Mouse (Mus musculus) embryo, embryonic 11 days (tissue): ENCODE results near the gene Enox1.

ENCODE experiments used
- DNase-seq: peaks from one replicate; pipeline ENCODE4 v3.0.0-alpha.2; 2015

The Enox1 gene

GRCm38 (mm10) chr14:77196246-77196645 lies 39.7 kb downstream of the Enox1 start:
- no peak for DNase-seq

- no peak for DNase-seq
These were observed 40.9 kb downstream of the Enox1 start for GRCm38 (mm10) chr14:77197414-77197915.

DNA sequence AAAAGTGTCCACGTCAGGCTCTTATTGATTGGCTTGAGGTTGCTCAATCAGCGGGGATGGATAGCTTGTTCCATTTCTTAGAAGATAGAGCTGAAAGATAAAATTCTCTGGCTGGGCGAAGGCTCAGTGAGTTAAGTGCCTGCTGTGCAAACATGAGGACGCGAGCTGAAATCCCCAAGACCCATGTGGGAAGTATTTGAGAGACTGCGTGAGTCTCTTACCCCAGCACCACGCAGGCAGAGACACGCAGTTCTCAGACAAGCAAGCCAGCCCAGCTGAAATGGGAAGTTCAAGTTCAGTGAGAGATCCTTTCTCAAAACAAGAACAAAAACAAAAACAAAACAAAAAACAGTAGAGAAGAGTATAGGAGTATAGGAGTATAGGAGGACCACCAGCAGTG lies 54.3 kb downstream of the Enox1 start:
- DNase-seq: no peak

DNA sequence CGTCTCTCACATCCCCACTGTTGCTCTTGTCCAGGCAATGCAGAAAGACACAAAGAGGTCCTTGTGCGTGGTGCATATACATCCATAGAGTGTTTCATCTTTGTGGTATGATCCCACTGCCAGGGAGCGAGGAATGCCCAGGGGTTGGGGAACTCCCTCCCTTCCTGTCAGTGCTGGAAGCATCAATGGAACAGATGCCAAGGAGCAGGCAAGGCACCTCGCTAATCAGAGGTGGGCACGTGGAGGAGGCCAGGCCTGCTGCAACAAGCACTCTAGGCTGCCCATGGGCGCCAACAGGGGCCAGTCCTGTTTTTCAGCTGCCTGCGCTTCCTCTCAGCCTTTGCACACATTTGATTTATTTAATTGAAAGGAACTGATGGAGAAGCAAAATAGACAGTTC lies 56.6 kb downstream of the Enox1 start:
- DNase-seq: no peak

DNA sequence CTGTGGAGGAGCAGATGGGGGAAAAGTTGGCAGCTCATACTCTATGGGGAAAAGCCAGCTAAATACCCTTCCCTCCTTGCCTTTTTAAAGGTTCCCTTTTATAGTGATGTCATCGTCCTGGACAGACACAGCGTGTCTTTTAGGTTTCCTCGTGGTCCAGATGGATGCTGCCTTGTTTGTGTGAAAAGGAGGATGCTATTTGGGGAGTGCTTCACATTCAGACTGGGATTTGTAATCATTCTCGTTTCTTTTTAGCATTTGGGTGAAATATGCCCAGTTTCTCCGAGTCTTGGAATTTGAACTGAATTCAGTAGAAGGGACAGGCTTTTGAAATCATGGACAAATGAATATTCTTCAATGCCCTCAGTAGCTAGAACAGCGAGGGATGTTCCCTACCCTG lies 58.3 kb downstream of the Enox1 start:
- no peak for DNase-seq

DNA sequence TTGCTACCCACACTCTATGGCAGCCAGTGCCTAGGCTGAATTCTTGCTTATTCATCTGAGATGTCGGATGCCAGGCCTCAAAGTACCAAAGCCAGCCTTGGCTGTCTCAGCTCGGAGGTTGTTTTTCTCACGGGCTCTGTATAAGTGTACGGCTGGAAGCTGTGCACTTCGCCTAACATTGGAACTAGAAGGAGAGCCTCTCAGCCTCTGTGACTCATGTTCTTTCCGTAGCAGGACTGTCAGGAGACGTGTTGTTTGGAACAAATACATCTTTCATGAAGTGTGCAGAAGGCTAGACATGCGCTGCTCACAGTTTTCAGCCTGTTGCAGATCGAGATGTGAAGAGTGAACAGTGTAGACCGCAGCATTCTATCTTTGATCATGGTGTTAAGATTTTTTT lies 68.8 kb downstream of the Enox1 start:
- DNase-seq: no peak

- no peak for DNase-seq
These were observed 82.2 kb downstream of the Enox1 start for GRCm38 (mm10) chr14:77238811-77239210.

- DNase-seq: no peak
These were observed 82.8 kb downstream of the Enox1 start for GRCm38 (mm10) chr14:77239360-77239759.

GRCm38 (mm10) chr14:77246977-77247376 lies 90.4 kb downstream of the Enox1 start:
- DNase-seq: no peak

DNA sequence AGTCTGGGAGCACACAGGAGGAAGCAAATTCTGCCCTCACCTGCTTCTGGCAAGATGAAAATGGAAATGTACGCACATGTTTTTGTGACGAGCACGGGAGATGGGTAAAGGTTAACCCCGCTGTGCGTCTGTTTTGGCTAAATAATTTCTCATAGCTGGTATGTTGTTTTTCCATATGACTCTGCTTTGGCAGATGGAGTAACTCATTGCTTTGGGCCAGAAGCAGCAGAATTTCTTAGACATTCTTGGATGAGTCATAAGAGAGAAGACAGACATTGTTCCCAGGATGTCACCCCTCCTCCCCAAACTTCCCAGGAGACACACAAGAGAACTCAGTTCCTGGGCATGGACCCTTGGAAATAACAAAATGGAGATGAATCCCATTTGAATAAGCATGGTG lies 91.9 kb downstream of the Enox1 start:
- no peak for DNase-seq

- peak; percentile 33 for DNase-seq
These were observed 92.4 kb downstream of the Enox1 start for GRCm38 (mm10) chr14:77248946-77249345.

DNA sequence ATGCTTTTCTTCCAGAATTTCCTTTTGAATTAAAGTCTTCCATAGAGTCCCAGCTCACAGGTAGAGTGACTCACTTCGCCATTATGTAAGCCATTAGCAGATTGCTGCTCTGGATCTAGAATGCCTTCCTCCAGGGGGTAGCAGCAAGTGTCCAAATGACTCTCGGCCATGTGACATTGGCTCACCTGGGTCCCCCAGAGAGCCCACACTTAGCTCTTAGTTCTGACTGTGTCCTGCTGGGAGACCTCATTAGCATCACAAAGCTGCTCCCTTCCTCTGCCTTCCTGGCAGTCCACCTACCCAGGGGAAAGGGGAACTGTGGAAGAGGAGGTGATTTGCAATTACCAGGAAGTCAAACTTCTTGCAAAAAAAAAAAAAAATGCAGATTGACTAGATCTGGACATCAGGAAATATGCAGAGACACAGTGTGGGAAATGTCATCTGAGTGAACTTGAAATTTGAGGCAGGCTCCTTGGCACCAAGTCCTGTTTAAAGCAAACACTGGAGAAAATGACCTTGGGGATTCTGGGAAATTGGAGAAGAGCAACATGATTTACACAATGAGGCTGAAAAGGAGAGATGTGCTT lies 94.2 kb downstream of the Enox1 start:
- no peak for DNase-seq

DNA sequence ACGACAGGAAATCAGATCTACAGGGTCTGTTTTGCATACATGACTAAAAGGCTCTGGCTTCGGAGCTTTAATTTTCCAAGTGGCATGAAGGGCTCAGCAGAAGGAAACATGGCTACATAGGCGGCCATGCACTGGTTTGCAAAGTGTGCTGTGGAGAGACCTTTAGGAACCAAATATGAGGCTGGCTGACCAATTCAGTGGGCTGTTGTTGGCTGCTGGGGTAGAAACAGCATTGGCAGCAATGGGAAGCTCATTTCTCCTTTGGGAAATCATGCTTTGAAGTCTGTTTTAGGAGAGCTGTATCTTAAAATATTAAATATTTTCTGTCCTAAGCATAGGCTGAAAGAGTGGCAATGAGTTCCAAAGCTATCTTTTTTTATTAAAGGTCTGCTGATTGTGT lies 98.6 kb downstream of the Enox1 start:
- DNase-seq: no peak

GRCm38 (mm10) chr14:77255711-77256110 lies 99.1 kb downstream of the Enox1 start:
- no peak for DNase-seq

GRCm38 (mm10) chr14:77256943-77257342 lies 100.4 kb downstream of the Enox1 start:
- no peak for DNase-seq

- no peak for DNase-seq
These were observed 100.9 kb downstream of the Enox1 start for GRCm38 (mm10) chr14:77257461-77257860.

GRCm38 (mm10) chr14:77258186-77258585 lies 101.6 kb downstream of the Enox1 start:
- DNase-seq: no peak

- no peak for DNase-seq
These were observed 103.1 kb downstream of the Enox1 start for GRCm38 (mm10) chr14:77259686-77260085.

- DNase-seq: no peak
These were observed 103.5 kb downstream of the Enox1 start for GRCm38 (mm10) chr14:77260107-77260506.

GRCm38 (mm10) chr14:77266805-77267771 lies 110.5 kb downstream of the Enox1 start:
- no peak for DNase-seq

- no peak for DNase-seq
These were observed 115.8 kb downstream of the Enox1 start for GRCm38 (mm10) chr14:77272248-77272930.

DNA sequence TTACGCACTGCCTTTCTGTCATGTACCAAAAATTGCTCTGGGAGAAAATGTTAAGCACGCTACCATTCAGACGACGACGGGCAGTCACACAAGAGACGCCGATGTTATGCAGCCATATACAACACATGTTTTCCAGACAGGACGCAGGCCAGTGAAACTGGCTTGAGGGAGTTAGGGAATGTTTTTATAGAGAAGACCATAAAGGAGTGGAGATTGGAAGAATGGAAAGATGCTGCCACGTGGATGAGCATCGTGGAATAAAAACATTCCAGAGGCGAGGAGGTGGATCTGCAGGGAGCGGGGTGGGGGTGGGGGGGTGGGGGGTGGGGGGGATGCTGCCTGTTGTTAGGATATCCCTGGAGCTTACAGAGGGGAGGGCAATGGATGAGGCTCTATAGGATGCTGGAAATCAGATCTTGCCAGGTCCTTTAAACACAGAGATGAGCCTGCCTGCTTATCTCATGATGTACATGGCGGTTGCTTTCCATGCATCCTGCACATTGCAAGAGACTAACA lies 116.4 kb downstream of the Enox1 start:
- DNase-seq: no peak

DNA sequence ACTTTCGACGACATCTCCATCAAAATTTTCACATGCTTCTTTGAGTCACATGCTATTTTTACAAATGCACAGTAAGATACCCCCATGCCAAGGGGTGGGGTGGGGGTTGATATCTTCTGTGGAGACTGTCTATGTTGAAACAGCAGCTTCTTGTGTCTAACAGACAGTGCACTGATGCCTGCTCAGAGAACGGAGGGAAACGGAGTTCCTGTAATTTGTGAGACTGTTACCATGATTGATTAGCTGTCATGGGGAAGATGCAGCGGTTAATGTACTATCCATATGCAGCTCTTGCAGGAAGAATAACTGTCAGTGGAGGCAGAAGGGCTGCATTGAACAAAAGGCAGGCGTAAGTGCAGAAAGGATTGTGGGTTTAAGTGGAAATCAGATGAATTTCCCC lies 117.2 kb downstream of the Enox1 start:
- DNase-seq: peak; percentile 19
